Mouse (Mus musculus) gastrocnemius, postnatal 25 days (tissue): ENCODE measurements around the gene Gm4787. TPM values are rescaled to one million over a fixed set of nuclear protein-coding genes. Genes with fewer than 3 reads are reported as not detected.
A peak's percentile ranks its signal among the peaks of the same experiment; 100 is the strongest.
"Not testable (repeated sequence)": the region's sequence is repeated elsewhere in the genome, so short reads cannot be mapped to it uniquely, and the experiment has no call there.

Source experiments
- DNase-seq: peaks from one replicate; pipeline ENCODE4 v3.0.0; 2022
- long read RNA-seq, 2 experiments: library from polyadenylated mRNA; stranded (forward); transcript quantifications; one replicate each; pipeline ENCODE4 v2.0.0; 2021
- total RNA-seq, 2 experiments: library from RNA; stranded (reverse); gene quantifications; 1 replicate in 1 of 2; 2 replicates in 1 of 2; pipeline ENCODE4 v1.2.3; 2021

The Gm4787 gene
- under 1 TPM; 0.77 to 0.94 TPM for total RNA-seq
- long read RNA-seq, experiment 1: 0 reads
- long read RNA-seq, experiment 2: 0 reads

DNA sequence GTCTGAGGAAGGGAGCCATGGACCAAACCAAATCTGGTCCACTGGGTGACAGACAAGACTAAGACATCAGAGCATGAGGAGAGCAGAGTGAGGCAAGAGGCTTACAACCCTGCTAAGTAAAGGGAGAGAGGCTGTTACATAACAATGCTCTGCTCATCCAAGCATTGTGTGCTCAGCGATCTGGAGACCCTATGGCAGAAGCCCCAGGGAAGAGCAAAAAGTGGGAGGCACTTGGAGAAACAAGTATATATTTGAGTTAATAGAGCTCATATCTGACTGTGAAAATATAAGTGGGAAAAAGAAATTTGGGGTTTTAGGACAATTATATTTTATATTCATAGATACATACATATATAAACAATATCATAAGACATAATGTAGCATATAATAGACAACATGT, at the start of gene Gm4787:
TSS of gene Gm4787 (minus strand) at position 101 of the 400 bp plus-strand sequence.
- not testable (repeated sequence) for DNase-seq

DNA sequence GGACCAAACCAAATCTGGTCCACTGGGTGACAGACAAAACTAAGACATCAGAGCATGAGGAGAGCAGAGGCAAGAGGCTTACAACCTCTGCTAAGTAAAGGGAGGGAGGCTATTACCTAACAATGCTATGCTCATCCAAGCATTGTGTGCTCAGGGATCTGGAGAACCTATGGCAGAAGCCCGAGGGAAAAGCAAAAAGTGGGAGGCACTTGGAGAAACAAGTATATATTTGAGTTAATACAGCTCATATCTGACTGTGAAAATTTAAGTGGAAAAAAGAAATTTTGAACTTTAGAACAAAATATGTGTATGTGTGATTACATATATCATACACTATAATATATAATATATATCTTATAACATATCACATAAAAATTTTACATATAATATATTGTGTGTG, 42.6 kb upstream of the Gm4787 start, which contains the start of gene Adam4:
TSS of gene Adam4 (minus strand) at position 101 of the 400 bp plus-strand sequence.
- DNase-seq: no peak

DNA sequence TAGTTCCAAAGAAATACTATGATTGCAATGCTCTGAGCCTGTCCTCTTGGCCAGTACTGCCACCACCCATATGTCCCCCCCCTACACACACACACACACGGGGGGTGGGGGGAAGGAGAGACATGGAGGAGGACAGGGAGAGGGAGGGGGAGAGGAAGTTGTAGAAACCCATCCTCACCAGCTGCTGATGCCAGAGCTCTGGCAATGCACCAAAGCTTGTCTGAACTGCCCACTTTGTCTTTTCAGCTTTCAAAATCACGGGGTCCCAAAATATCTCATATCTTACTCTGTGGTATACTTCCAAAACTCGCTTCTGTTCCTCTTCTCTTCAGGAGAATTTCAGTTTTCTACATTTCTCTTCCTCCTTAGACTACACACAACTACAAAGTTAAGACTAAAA, 33.9 kb upstream of the Gm4787 start:
- DNase-seq: no peak

DNA sequence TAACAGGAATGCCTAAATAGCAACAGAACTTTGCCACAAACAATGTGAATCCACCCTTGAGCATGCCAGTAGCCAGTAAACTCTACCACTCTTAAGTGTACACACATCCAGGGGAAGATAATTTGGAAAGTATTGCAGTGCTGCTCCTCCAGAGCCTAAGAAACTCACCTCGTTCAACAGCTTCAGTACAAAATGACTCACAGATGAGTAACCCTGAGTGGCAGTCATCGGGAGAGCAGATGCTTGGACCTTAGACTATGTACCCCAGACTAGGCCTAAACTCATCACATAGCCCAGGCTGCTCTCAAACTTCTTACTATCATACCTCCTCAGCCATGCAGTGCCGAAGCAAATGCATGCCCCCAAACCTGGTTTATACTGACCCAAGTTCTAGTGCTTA, 29.7 kb upstream of the Gm4787 start:
- DNase-seq: no peak

DNA sequence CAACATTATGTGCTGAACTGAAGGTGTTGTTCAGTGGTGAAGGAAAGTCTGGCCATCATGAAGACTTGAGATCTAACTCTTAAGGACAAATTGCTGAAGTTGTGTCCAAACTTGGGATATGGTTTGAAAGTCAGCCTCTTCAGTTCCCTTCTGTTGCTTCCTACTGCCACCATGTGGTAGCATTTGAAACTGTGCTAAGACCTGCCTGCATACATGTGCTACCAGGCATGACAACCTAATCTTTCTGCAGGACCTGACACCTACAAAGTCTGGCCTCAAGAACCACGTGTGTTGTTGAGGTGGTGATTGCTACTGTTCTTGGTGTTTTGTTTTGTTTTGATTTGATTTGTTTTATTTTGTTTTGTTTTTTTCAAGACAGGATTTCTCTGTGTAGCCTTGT, 22.9 kb upstream of the Gm4787 start:
- no peak for DNase-seq

DNA sequence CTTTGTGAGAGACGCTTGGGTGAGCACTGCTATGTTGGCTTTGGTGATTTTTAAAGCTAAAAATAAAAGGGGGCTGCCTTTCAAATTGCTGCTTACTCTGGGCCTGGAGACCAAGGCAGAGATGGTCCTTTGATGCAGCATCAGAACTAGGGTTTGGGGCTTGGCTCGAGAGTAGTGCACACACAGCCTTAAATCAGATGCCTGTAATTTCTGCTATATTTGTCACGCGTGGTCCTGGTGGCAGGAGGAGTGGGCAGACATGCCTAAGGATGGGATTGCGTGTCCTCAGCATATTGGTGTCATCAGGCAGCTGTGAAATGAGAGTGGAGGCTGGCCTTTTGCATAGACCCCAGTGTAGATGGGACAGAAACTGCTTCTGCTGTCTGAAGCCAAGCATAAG, 45.4 kb downstream of the Gm4787 start:
- DNase-seq: no peak

DNA sequence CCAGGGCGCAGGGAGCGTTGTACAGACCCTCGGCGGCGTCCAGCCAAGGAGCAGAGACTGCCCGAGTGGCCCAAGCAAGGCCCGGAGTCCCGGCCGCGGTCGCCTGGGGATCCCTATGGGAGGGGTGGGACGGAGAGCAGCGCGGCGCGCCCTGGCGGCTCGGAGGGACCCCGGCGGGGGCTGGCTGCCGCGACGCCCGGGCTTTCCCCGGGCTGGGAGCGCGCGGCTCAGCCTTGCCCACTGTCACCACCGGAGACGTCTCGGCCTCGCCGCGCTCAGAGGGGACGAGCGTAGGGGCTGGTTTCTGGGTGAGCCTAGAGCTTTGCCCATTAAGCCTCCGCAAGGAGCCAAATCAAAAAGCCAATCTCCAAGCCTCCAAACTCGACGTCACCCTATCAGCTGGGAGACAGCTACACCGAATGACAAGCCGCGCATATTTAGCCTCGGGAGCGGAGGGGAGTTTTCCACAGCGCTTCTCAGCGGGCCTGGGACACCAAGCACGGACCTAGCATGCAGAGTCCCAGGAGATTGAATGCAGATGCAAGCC, 46.3 kb downstream of the Gm4787 start, which contains the start of gene Slc8a3:
TSS of gene Slc8a3 (minus strand) at position 306 of the 547 bp plus-strand sequence.
- peak; percentile 62 for DNase-seq

DNA sequence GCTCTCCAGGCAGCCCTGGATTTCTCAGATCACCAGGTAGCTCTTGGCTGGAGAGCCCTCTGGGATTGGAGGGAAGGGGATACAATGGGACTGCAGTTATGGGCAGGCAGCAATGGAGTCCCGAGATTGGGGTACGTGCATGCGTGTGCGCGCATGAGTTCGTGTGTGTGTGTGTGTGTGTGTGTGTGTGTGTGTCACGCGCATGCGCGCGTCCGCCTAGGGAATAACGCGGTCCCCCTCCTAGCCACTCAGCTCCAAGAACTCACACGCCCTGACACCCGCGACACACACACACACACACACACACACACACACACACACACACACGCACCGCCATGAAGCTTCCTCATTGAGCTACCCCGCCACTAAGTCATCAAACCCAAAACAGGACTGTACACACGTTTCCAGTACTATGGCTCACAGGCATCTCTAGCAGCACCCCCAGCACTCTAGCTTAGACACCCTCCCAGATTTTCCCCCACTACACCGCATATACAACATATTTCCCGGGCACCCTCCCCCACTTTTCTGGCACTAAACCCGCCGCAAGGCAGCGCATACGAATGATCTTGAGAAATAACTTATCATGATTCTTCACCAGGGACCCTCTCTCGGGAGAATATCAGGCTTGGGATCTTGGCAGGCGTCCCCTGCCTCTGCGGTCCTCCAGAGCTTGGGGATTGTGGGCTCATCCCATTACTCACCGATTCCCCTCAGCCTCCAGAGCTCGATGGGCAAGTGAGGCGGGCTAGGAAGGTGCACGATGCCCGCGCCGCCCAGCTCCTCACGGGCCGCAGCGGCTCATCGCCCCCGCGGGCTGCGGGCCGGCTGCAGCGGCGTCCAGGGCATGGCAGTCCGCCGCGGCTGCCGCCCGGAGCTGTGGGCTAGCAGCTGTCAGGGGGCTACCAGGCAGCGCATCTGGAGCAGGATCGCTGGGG, 47.1 kb downstream of the Gm4787 start:
- DNase-seq: peak; percentile 29

DNA sequence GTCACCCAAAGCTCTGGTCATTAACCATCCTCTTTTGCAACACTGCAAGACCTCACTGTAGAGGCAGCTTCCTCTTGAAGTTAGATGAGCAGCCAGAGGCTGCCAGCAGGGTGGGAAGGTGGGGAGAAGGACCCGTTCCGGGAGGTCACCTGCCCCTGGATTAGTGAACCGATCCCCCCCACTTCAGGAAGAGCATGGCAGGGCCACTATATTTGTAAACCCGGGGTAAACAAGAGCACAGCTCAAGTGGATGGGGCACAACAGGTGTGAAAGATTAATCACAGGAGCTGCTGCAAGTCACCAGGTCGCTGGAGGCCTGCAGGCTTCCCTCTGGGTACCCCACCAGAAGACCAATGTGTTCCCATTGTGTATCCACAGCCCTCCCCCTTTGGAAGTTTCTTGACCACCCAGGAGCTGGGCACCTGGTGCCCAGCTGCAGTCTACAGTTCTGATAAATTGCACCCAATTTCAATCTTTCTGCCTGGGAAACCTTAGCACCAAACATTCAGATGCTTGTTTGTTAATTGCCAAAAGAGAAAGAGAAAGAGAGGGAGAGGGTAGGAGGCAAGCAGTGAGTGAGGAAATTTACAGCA, 48.1 kb downstream of the Gm4787 start:
- DNase-seq: no peak

Other genes with a start within 250 kb of the Gm4787 start
- 10 to 100 TPM; 14.3 to 24.0 TPM for gene Slc8a3, start 46.3 kb downstream of the Gm4787 start, total RNA-seq
- gene Adam4, start 42.5 kb upstream of the Gm4787 start, total RNA-seq: 1 to 10 TPM in 1 of 2 experiments, under 1 TPM in 1; 0.79 to 1.4 TPM
- 10 to 100 TPM; 74.9 to 75.6 TPM for gene Cox16, start 105.7 kb upstream of the Gm4787 start, total RNA-seq
- gene Gm20498, start 153.4 kb upstream of the Gm4787 start, total RNA-seq: 10 to 100 TPM; 34.2 to 37.1 TPM
- gene Synj2bp, start 153.4 kb upstream of the Gm4787 start, total RNA-seq: 10 to 100 TPM; 31.3 to 40.4 TPM
- gene Adam21, start 189.0 kb upstream of the Gm4787 start, total RNA-seq: not detected
- gene Med6, start 215.5 kb upstream of the Gm4787 start, total RNA-seq: 10 to 100 TPM in 1 of 2 experiments, 1 to 10 TPM in 1; 9.9 to 12.8 TPM